Mouse (Mus musculus): ENCODE results near the gene Fli1.
A peak's percentile ranks its signal among the peaks of the same experiment; 100 is the strongest.

The Fli1 gene

GRCm38 (mm10) chr9:32503423-32503822 is 39.2 kb downstream of the Fli1 start:
- DNase-seq (ENCODE audit: low read depth, low spot score): peak; percentile 38

GRCm38 (mm10) chr9:32502256-32503010 is 40.2 kb downstream of the Fli1 start:
- DNase-seq (ENCODE audit: low read depth, low spot score): peak; percentile 36

DNA sequence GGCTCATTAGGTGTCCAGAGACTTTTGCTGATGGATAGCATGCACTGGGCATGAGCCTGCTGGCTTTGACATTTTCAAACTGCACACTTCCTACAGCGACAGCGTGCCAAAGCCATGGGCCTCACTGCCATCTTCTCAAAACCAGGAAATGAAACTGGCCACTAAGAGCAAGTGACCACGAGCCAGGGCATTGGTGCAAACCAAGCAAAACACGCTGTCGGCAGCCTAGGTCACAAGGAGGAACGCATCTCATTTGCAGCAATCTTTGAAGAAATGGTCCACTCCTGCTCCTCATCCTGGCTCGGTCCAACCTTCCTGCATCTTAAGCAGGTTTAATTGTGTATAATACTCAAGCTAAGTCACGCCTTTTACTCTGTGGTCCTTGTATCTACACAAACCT is 41.8 kb downstream of the Fli1 start:
- DNase-seq (ENCODE audit: low read depth, low spot score): peak; percentile 32

GRCm38 (mm10) chr9:32500063-32500462 is 42.6 kb downstream of the Fli1 start:
- DNase-seq (ENCODE audit: low read depth, low spot score): peak; percentile 79

GRCm38 (mm10) chr9:32499469-32499868 is 43.2 kb downstream of the Fli1 start:
- peak; percentile 75 for DNase-seq (ENCODE audit: low read depth, low spot score)

DNA sequence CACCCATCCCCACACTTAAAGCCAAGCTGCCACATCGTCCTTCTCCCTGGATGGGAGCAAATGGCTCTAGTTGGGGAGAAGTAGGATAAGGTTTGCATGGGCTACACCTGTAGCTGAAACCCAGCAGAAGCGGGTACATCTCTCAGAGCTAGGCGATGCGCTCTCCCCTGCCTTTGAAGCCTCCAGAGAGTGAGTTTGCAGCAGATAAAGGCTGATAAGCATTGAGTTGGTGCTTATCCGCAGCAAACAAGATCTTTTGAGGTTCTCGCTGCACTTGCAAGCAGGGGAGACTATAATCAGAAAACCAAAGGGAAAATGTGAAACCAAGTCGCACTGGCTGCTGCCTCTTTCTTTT is 47.0 kb downstream of the Fli1 start:
- DNase-seq (ENCODE audit: low read depth, low spot score): peak; percentile 85

DNA sequence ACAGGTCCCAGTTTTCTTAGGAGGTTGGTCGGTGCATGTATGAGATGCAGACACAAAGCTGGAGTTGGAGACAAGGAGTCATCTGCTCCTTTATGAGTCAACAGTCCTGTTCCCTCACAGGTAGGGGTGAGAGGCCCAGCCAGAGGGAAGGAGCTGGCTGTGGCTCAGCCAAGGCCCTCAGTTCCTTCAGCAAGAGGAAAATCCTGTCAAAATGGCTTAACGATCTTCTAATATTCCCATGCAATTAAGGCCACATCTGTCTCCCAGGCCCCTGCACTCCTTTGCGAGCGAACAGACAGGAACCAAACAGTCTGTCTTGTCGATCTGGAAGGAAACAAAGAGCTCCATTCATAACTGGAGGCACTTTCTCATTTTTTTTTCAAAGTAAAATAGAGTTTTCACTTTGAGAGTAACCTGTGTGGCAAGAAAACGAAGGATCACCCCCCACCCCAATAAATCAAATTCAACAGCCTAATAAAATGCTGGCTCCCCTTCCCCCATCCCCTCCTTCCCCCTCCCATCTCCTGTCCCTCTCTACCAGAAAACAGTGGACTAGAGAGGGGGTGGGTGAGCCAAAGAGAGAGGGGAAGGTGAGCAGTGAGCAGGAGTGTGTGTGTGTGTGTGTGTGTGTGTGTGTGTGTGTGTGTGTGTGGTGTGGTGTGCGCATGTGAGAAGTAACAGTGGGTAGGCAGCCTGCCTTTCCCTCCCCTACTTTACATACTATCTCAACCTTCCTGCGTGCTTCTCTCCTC is 47.6 kb downstream of the Fli1 start:
- DNase-seq (ENCODE audit: low read depth, low spot score): peak; percentile 23

DNA sequence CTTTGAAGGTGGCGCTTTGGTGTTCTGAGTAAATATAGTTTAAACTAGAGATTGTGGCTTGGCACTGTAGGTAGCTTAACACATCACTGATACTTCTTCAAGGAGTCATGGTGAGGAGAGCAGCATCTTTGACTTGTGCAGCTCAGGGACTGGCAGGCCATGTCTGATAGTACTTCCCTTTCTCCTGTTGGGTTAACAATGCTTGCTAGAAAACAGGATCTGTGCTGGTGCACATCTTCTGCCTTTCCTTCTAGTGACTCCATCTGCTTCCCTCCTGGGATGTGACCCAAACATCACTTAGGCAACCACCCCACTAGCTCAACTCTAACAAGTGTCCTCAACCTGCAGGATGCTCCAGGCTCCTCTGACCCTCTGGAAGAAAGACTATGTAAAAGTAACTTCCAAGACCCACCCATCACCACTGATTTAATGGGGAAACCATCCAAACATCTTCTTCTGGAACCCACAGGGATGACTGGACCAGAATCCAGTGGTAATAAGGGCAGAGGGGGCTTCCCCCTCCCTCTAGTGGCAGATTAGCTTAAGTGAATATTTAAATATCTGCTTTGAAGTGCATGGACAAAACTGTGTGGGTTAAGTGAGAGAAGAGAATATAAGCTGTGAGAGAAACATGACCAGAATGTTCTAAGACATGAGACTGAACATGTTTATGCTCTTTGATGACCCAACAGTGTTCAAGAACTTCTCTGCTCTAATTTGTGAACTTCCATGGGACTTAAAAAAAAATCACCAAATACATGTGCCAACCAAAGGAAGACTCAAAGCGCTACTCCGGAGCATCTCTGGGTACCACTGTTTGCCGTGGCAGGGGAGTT is 48.9 kb downstream of the Fli1 start:
- DNase-seq (ENCODE audit: low read depth, low spot score): peak; percentile 31

DNA sequence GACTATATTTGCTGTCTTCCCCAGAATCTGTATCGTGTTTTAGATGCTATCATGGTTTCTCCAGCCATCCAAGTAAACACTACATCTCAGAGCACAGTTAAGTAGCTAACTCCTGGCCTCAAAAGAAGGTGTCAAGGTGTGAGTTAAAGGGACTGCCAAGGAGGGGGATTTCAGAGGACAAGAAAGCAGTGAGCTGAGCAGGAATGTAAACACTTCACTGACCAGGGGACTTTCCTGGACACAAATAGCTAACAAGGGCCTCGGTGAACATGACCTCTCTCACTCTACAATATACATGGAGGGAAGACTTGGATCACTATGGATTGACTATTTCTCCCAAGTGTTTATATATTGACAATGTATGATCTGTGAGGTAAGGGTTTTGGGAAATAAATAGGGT is 49.9 kb downstream of the Fli1 start:
- DNase-seq (ENCODE audit: low read depth, low spot score): no peak

DNA sequence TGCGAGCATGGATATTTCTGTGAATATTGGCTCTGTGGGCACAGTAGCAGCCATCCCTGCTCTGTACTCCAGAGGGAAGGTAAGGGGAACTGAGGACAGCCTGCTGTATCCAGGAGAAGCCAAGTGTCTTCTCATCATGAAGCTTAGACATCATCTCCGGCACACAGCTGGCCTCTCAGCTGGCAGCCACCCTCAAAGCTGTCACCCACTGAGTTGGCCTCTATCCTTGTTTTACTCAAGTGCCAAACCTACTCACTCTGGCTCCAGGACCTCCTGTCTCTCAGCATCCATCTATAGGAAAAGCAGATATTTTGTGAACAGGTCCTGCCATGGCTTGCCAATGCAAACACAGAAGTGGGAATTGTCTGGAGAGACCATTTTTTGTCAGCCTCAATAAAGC is 51.2 kb downstream of the Fli1 start:
- no peak for DNase-seq (ENCODE audit: low read depth, low spot score)

DNA sequence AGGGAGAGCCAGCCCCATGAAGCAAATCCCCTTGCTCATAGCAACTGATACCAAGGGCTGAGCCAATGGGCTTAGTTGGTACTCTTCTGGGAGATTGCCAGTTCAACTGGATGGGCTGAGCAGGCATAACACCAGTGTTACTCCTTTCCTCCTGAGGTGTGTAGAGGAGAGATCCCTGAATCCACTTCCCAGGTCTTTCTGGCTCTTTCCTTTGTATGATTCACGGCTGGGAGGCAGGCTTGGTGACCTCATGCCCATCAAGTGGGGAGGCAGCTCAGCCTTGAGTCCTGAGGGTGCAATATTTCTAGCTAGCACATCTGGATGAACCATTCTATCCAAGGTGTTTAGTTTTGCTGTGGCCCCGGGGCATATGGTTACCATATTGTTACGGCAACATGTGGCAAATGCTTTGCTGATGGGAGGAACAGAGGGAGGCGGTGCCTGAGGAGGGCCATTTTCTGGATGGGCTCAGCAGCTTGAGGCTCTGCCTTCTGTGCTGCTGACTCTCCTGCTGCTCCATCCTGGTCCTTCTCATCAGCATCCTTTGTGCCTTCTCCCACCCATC is 52.8 kb downstream of the Fli1 start:
- no peak for DNase-seq (ENCODE audit: low read depth, low spot score)

DNA sequence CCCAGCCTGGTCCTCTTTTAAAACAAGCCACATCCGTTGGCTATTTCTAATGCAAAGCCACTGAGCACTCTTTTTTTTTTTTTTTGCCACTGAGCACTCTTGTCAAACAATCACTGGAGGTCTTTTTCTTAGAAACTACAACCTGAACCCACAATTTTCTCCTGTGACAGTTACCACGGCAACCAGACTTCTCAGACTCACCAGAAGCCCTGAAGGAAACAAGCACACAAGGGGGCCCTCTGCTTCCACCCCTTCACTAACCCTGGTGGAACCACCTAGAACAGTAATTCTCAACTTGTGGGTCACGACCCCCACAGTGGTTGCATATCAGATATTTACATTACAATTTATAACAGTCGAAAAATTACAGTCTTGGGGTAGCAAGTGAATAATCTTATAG is 53.3 kb downstream of the Fli1 start:
- DNase-seq (ENCODE audit: low read depth, low spot score): peak; percentile 33

DNA sequence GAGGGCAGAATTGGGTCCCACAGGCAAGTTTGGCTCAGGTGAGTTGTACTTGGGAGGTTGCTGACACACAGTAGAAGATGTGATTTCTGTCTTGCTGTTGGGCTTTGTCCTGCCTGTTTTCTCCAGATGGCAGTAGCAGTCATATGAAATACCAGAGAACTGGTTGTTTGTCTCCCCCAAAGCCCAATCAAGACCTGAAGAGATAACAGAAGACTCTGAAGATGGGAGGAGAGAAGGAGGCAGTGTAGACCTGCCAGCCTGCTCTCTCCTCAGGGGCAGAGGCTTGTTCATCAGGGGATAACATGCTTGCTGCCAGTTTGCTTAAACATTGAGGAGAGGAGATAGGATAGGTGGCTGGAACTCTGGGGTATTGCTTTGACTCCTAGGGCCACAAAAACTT is 54.0 kb downstream of the Fli1 start:
- no peak for DNase-seq (ENCODE audit: low read depth, low spot score)

GRCm38 (mm10) chr9:32487823-32488222 is 54.8 kb downstream of the Fli1 start:
- DNase-seq (ENCODE audit: low read depth, low spot score): peak; percentile 65

DNA sequence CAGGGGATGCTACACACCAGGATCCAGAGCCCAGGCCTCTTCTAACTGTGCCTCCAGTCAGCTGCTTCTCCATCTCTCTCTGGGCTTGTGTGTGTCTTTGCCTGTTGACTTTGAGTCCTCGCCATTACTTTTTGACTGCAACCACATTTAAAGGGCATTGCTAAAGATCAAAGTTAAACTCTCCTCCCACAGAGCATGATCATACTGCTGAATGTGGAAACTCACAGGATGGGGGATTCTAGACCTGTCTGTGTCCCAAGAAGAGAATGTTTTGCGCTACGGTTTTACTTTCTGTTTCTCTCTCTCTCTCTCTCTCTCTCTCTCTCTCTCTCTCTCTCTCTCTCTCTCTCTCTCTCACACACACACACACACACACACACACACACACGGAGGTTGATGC is 55.3 kb downstream of the Fli1 start:
- peak; percentile 86 for DNase-seq (ENCODE audit: low read depth, low spot score)

GRCm38 (mm10) chr9:32480418-32480817 is 62.2 kb downstream of the Fli1 start:
- DNase-seq (ENCODE audit: low read depth, low spot score): no peak

DNA sequence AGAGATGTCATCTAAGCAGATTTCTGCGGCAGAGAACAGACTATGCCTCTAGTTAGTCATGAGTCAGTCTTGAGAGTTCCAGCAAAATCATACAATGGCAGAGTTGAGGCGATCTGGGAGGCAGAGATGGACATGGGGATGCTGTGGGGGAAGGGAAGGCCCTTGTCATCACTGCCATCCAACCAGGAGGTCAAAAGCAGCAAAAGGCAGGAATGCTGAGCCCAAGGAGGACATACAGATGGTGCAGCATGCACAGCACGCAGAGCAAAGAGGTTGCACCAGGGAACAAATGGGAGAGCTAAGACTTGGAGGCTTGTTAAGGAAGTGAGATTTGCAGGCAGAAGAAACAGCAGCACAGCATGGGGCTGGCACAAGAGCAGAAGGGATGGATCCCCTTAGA is 63.9 kb downstream of the Fli1 start:
- no peak for DNase-seq (ENCODE audit: low read depth, low spot score)

DNA sequence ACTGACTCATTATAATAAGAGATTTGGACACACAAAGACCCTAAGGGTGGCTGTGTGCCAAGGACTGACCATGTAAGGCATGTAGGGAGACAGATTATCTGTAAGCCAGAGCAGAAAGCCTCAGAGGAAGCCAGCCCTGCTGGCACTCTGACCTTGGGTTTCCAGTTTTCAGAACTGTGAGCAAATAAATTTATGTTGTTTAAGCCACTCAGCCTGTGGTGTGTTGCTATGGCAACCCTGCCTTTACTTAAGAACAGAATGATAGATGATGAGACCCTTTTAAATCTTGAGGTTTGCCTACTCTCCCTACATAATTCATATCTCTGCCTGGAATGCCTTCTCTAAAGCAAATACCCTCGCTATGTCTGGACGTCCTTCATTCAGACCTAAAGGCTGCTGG is 64.6 kb downstream of the Fli1 start:
- no peak for DNase-seq (ENCODE audit: low read depth, low spot score)

DNA sequence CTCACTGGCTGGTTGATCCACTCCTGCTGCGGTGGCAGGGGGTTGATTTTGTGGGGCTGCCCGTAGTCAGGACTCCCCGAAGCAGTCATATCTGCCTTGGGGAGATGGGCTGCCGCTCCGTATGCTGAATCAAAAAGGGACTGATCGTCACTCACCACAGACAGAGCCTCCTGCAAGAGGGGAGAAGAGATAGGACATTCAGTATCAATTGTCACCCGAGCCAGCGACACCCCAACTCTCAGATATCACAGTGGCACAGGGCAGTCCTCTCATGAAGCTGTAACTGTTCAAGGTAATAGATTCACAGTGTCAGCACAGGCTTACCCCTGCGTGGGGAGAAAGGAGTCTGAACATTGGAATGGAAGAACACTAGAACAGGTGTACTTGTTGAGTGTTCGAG is 66.1 kb downstream of the Fli1 start:
- DNase-seq (ENCODE audit: low read depth, low spot score): no peak

DNA sequence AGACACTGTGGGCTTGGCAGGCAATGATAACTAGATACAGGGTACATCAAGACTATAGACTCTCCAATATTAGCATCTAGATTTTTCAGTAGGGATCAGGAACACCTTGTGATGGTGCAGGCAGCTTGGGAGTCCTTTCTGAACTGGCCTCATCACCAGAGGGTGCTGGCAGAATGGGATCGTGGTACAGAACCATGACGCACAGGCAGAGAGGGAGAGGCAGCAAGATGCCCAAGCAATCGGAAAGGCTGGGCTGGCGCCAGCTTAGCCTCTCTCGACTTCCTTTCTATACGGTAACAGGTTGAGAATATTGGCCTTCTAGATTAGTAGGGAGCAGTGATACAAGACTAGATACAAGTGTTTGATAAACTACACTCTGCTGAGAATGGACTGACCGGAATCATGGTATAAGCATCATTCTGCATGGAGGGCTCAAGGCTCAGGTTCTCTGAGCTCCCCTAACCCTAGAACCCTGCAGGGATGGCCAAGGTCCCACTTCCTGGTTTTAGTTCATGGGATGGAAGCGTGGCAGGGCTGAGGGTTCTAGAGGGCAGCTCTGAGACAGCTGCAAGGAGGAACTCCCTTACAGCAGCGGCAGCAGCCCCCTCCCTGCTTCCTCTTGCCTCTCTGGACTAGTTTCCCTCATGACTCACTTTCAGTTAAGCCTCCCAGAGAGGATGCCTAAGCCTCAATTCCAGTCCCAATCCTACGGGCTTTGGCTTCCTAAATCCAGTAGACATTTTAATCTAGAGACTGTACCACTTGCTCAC is 67.9 kb downstream of the Fli1 start:
- DNase-seq (ENCODE audit: low read depth, low spot score): no peak

- DNase-seq (ENCODE audit: low read depth, low spot score): no peak
Measured at GRCm38 (mm10) chr9:32472346-32472745, 70.3 kb downstream of the Fli1 start.
